Mouse (Mus musculus) T-helper 17 cell (primary cell): Measurements from ENCODE around the gene Epha2.

Experiments
- in situ Hi-C, 2 experiments: fragments of 300-600 bp; cut with MboI, MseI; formaldehyde crosslinking; loops; 1 replicate in 1 of 2; 2 replicates in 1 of 2; pipeline ENCODE4 v1.15.1; 2025; ENCODE audit warnings: high pct_unique_total_duplicates in 2 of 2

The Epha2 gene

GRCm38 (mm10) chr4:141279327-141279726, 21.7 kb upstream of the Epha2 start:
- in situ Hi-C loops: loop anchor here (5.0 kb wide), 1 partner anchor 83 kb away; no protein-coding TSS in a partner anchor

GRCm38 (mm10) chr4:141279783-141280182, 21.3 kb upstream of the Epha2 start:
- in situ Hi-C loops: loop anchor here (5.0 kb wide), 1 partner anchor 83 kb away; no protein-coding TSS in a partner anchor

GRCm38 (mm10) chr4:141280471-141280870, 20.6 kb upstream of the Epha2 start:
- in situ Hi-C loops: no loop called here

- in situ Hi-C loops: no loop called here
Measured at GRCm38 (mm10) chr4:141281153-141281552, 19.9 kb upstream of the Epha2 start.

- in situ Hi-C loops: no loop called here
Measured at GRCm38 (mm10) chr4:141281578-141281977, 19.5 kb upstream of the Epha2 start.

- in situ Hi-C loops: no loop called here
Measured at GRCm38 (mm10) chr4:141282087-141282486, 19.0 kb upstream of the Epha2 start.

- in situ Hi-C loops: no loop called here
Measured at GRCm38 (mm10) chr4:141282623-141283022, 18.4 kb upstream of the Epha2 start.

GRCm38 (mm10) chr4:141283176-141283878, 17.7 kb upstream of the Epha2 start:
- in situ Hi-C loops: no loop called here

GRCm38 (mm10) chr4:141283879-141284411, 17.1 kb upstream of the Epha2 start:
- in situ Hi-C loops: no loop called here

GRCm38 (mm10) chr4:141284486-141284885, 16.6 kb upstream of the Epha2 start:
- in situ Hi-C loops: no loop called here

GRCm38 (mm10) chr4:141285128-141285527, 15.9 kb upstream of the Epha2 start:
- in situ Hi-C loops: no loop called here

GRCm38 (mm10) chr4:141286860-141287517, 14.1 kb upstream of the Epha2 start:
- in situ Hi-C loops: no loop called here

GRCm38 (mm10) chr4:141287518-141288004, 13.5 kb upstream of the Epha2 start:
- in situ Hi-C loops: no loop called here

GRCm38 (mm10) chr4:141288152-141288551, 12.9 kb upstream of the Epha2 start:
- in situ Hi-C loops: no loop called here

GRCm38 (mm10) chr4:141291571-141292375, 9.3 kb upstream of the Epha2 start:
- in situ Hi-C loops: no loop called here

GRCm38 (mm10) chr4:141295774-141296186, 5.3 kb upstream of the Epha2 start:
- in situ Hi-C loops: no loop called here

GRCm38 (mm10) chr4:141297934-141298333, 3.1 kb upstream of the Epha2 start:
- in situ Hi-C loops: no loop called here

- in situ Hi-C loops: no loop called here
Measured at GRCm38 (mm10) chr4:141299356-141299755, 1.7 kb upstream of the Epha2 start.

- in situ Hi-C loops: no loop called here
Measured at GRCm38 (mm10) chr4:141300196-141300595, 844 bp upstream of the Epha2 start.

- in situ Hi-C loops: no loop called here
Measured at GRCm38 (mm10) chr4:141301591-141302427, 769 bp downstream of the Epha2 start.
